21 mouse cellular contexts compared by ENCODE assay signal in the genomic region with DNA sequence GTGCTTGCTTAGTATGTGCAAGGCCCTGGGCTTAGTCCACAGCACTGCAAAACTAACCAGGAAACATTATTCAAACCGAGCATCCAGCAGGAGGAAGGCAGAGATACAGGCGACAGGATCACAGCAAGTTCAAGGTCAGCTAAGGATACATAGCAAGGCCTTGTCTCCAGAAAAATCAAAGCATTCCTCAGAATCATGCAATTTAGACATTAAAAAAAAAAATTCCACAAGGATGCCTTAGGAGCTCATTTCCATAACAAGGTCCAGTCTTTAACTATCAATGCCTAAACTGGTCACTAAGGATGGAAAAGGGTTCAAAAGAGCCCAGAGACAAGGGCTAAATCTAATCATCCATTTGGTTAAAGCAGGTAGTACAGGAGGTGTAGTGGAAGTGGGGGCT. TPM values are rescaled to one million over a fixed set of nuclear protein-coding genes. Genes with fewer than 3 reads are reported as not detected.
DNase-seq lines count a peak whose midpoint lies in the region; ATAC-seq lines count a peak whose summit lies in the region.
"Had no signal": no experiment of that assay in that cellular context is flagged by ENCODE, and none has a peak within 500 bp of the region (broad histone marks: within the 10 kb centered on the region; RNA-seq: fewer than 3 reads in every experiment).

No protein-coding gene starts in this region.

- peaks cover 52% of the 10 kb centered on the region for H3K4me1 ChIP-seq in heart, embryonic 13.5 days
- peaks cover 75% of the 10 kb centered on the region for H3K4me1 ChIP-seq in kidney, embryonic 16.5 days (ENCODE audit: insufficient read depth, low read length)
- H3K4me1 ChIP-seq: forebrain, embryonic 13.5 days; hindbrain, embryonic 15.5 days had no signal

- WGBS in heart, embryonic 13.5 days: 70% methylated on average over 2 of the region's 2 CpGs
- 60% methylated on average over 2 of the region's 2 CpGs for WGBS in kidney, embryonic 16.5 days

- no peaks in the 10 kb centered on the region for H3K27me3 ChIP-seq in heart, embryonic 13.5 days (replicated peaks)
- no peaks in the 10 kb centered on the region for H3K27me3 ChIP-seq in kidney, embryonic 16.5 days (ENCODE audit: insufficient read depth, low read length)
- H3K27me3 ChIP-seq: CH12.LX; forebrain, embryonic 13.5 days; hindbrain, embryonic 12.5 days; hindbrain, embryonic 15.5 days had no signal

- no peak for ATAC-seq in heart, embryonic 13.5 days (ENCODE audit: extremely low read depth, insufficient number of reproducible peaks, low FRiP score, low TSS enrichment)
- ATAC-seq in kidney, embryonic 16.5 days (ENCODE audit: low FRiP score, low TSS enrichment): no peak
- ATAC-seq: forebrain, embryonic 13.5 days; forebrain, embryonic 16.5 days had no signal

- H3K4me2 ChIP-seq in heart, embryonic 13.5 days: no peak overlapping the region
- H3K4me2 ChIP-seq in kidney, embryonic 16.5 days (replicated peaks; ENCODE audit: low read depth, low read length): no peak overlapping the region
- H3K4me2 ChIP-seq: forebrain, embryonic 13.5 days; hindbrain, embryonic 12.5 days; hindbrain, embryonic 15.5 days had no signal

- peaks cover 18% of the 10 kb centered on the region for H3K36me3 ChIP-seq in heart, embryonic 13.5 days
- H3K36me3 ChIP-seq in kidney, embryonic 16.5 days (ENCODE audit: insufficient read depth, low read length): no peaks in the 10 kb centered on the region
- H3K36me3 ChIP-seq: hindbrain, embryonic 12.5 days had no signal

- H3K4me3 ChIP-seq in heart, embryonic 13.5 days: no peak overlapping the region
- no peak overlapping the region for H3K4me3 ChIP-seq in kidney, embryonic 16.5 days (ENCODE audit: low read length)
- H3K4me3 ChIP-seq: forebrain, embryonic 10.5 days; forebrain, embryonic 13.5 days; heart, adult 2 months; heart, embryonic 10.5 days; hindbrain, embryonic 12.5 days; hindbrain, embryonic 15.5 days had no signal

- no peak overlapping the region for H3K27ac ChIP-seq in heart, embryonic 13.5 days (replicated peaks)
- peak overlapping the region; percentile 97 for H3K27ac ChIP-seq in kidney, embryonic 16.5 days (ENCODE audit: low read length)
- H3K27ac ChIP-seq: forebrain, embryonic 10.5 days; forebrain, embryonic 13.5 days; heart, adult 2 months; heart, embryonic 10.5 days; hindbrain, embryonic 12.5 days; hindbrain, embryonic 15.5 days had no signal

- no peaks in the 10 kb centered on the region for H3K9me3 ChIP-seq in heart, embryonic 13.5 days
- no peaks in the 10 kb centered on the region for H3K9me3 ChIP-seq in kidney, embryonic 16.5 days (ENCODE audit: low read length)
- H3K9me3 ChIP-seq: forebrain, embryonic 10.5 days; forebrain, embryonic 13.5 days; heart, embryonic 10.5 days; hindbrain, embryonic 12.5 days; hindbrain, embryonic 15.5 days had no signal

- H3K9ac ChIP-seq in heart, embryonic 13.5 days: 0 out of 2 replicates have a peak overlapping the region, but pooled peaks have one; percentile 24
- no peak overlapping the region for H3K9ac ChIP-seq in kidney, embryonic 16.5 days (replicated peaks; ENCODE audit: low read length)
- H3K9ac ChIP-seq: forebrain, embryonic 13.5 days; hindbrain, embryonic 12.5 days; hindbrain, embryonic 15.5 days had no signal

- DNase-seq in heart, adult 11 months: no peak
- DNase-seq in kidney, postnatal 4 days: no peak
- DNase-seq in R1 (ENCODE audit: low read depth, low spot score): peak; percentile 79
- DNase-seq in thymus, postnatal 0 days (ENCODE audit: low spot score): no peak
- DNase-seq: adrenal gland, postnatal 10 days; adrenal gland, postnatal 36 days; B cell, adult 2 months; cerebellum, adult 18-20 months; cerebellum, adult 9-10 months; cerebellum, postnatal 14 days; gastrocnemius, postnatal 14 days; heart, adult 2 months had no signal

RNA-seq across cellular contexts. Expression of a gene that starts 35.0 kb away (rescaled TPM):
- polyA plus RNA-seq in heart, embryonic 13.5 days (2015; fragmentation: Nextera tagmentation; extraction: Ambion mirVana): 0.32 and 0.36 TPM in 2 replicates
- polyA plus RNA-seq in kidney, embryonic 16.5 days (2015; fragmentation: Nextera tagmentation; extraction: Ambion mirVana): 0.64 and 0.67 TPM in 2 replicates
- polyA plus RNA-seq in thymus, postnatal 0 days (2015; fragmentation: Nextera tagmentation; extraction: Ambion mirVana): 1.9 and 2.0 TPM in 2 replicates

RNA-seq across cellular contexts. Expression of a gene that starts 38.6 kb away (rescaled TPM):
- 136 and 138 TPM in 2 replicates for polyA plus RNA-seq in heart, embryonic 13.5 days (2015; fragmentation: Nextera tagmentation; extraction: Ambion mirVana)
- 163 and 182 TPM in 2 replicates for polyA plus RNA-seq in kidney, embryonic 16.5 days (2015; fragmentation: Nextera tagmentation; extraction: Ambion mirVana)
- polyA plus RNA-seq in thymus, postnatal 0 days (2015; fragmentation: Nextera tagmentation; extraction: Ambion mirVana): 14.0 and 15.6 TPM in 2 replicates
